Comparison of ENCODE assay signal across 19 mouse cellular contexts in genomic region chr12:84756016-84756415, GRCm38 (mm10). TPM values are rescaled to one million over a fixed set of nuclear protein-coding genes. Genes with fewer than 3 reads are reported as not detected.
DNase-seq lines count a peak whose midpoint lies in the region; ATAC-seq lines count a peak whose summit lies in the region.
"Had no signal": no experiment of that assay in that cellular context is flagged by ENCODE, and none has a peak within 500 bp of the region (broad histone marks: within the 10 kb centered on the region; RNA-seq: fewer than 3 reads in every experiment).

No protein-coding gene starts in this region.

- intact Hi-C loops in left cerebral cortex, postnatal 4 days (cut with DNase I): loop anchor here (10.0 kb wide), 1 partner anchor 281 kb away; no protein-coding TSS in a partner anchor
- intact Hi-C loops in left cerebral cortex, postnatal 25 days (cut with DNase I): no loop called here

- ATAC-seq in frontal cortex, adult (ENCODE audit: low TSS enrichment): peak; percentile 92
- ATAC-seq: midbrain, embryonic 16.5 days had no signal

- peak; percentile 59 to 75 for DNase-seq in left cerebral cortex, adult 9 months (ENCODE audit: low spot score in 2 of 2)
- DNase-seq in left cerebral cortex, postnatal 4 days: no peak
- peak; percentile 49 to 95 for DNase-seq in left cerebral cortex, postnatal 25 days (ENCODE audit: low spot score in 2 of 2)
- peak; percentile 70 to 84 for DNase-seq in right cerebral cortex, postnatal 36 days (ENCODE audit: low spot score in 2 of 2)
- no peak for DNase-seq in urinary bladder, postnatal 36 days (ENCODE audit: low spot score in 2 of 2)
- DNase-seq in thymus, postnatal 10 days (ENCODE audit: low spot score in 2 of 2): no peak
- DNase-seq: forebrain, postnatal 0 days had no signal

RNA-seq across cellular contexts. Expression of gene Npc2, which starts 16.9 kb away (rescaled TPM):
- total RNA-seq in left cerebral cortex, postnatal 4 days (2021): 10 to 100 TPM; 35.4 to 35.7 TPM
- 10 to 100 TPM; 27.3 to 32.2 TPM for total RNA-seq in left cerebral cortex, postnatal 25 days (2021)

RNA-seq across cellular contexts. Expression of gene Isca2, which starts 17.0 kb away (rescaled TPM):
- 10 to 100 TPM; 40.8 to 43.3 TPM for total RNA-seq in left cerebral cortex, postnatal 4 days (2021)
- 10 to 100 TPM; 51.5 to 61.1 TPM for total RNA-seq in left cerebral cortex, postnatal 25 days (2021)

RNA-seq across cellular contexts. Expression of gene Syndig1l, which starts 57.4 kb away (rescaled TPM):
- total RNA-seq in left cerebral cortex, postnatal 4 days (2021): 10 to 100 TPM; 36.9 to 47.9 TPM
- total RNA-seq in left cerebral cortex, postnatal 25 days (2021): 10 to 100 TPM; 12.1 to 41.8 TPM
- total RNA-seq: adrenal gland, adult 18-20 months; adrenal gland, postnatal 36 days; gastrocnemius, adult 18-20 months; gastrocnemius, postnatal 36 days; heart, adult 2 months; heart, postnatal 10 days; hematopoietic stem cell, adult 5-6 weeks; liver, adult 2 months; megakaryocyte, adult 5-6 weeks; neutrophil, adult 5-6 weeks had no signal

Comparison
In these comparisons a context has a peak if more than half of its experiments do, and no peak if none do; other contexts are left out.
1. DNase-seq: peak in left cerebral cortex, adult 9 months (2 of 2), left cerebral cortex, postnatal 25 days (2 of 2) and right cerebral cortex, postnatal 36 days (2 of 2); none in left cerebral cortex, postnatal 4 days (single experiment), urinary bladder, postnatal 36 days (0 of 2) and thymus, postnatal 10 days (0 of 2).